Mouse (Mus musculus): ENCODE measurements at regions not wholly inside any gene's neighbourhood (a gene's known extent, or its start where the extent isn't known, plus 50 kb on each side); places are given as distances from the start of the nearest gene placed in this dataset.
A peak's percentile ranks its signal among the peaks of the same experiment; 100 is the strongest.

DNA sequence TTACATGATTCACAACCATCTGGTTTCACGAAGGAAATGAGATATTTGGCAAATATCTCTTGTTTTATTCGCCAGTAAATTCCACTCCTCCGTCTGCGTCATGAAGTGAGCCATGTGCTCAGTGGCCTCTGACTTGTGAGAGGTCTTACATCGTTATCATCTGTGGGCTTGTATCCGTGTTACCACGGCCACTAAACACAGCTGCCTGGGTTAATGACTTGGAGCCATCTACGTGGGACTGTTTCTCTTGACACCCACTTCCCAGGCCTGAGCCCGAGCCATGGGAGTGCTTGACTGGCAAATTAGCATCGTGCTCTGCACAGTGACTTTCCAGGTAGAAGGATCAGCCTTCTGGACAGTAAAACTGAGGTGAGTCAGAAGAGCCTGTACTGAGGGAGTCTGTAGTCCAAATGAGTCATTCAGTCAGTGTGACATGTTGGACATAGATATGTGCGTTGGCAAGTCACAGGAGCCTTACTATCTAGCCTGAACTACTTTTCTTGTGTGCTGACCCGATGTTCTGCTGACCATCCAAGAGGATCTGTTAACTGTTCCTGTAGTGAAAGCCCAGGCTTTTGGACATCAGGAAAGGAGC is 137.7 kb downstream of the Tmx1 start:
- no peak for DNase-seq

DNA sequence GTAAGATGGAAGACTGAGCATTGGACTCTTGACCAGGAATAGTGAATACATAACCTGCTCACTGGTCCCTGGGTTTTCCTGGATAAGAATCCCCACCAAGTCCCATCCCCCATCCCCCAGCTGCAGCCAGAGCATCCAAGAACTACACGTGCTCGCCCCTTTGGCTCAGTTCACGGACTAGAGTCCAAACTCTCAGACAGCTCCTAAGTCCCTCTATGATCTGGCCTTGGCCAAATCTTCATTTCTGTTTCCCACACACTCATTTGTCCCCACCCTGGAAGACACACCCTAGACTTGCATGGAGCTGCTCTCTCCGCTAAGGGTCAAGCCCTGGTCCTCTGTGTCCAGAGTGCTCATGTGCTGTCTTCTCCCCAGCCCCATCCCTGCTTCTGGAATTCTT is 139.9 kb downstream of the Tmx1 start:
- no peak for DNase-seq

DNA sequence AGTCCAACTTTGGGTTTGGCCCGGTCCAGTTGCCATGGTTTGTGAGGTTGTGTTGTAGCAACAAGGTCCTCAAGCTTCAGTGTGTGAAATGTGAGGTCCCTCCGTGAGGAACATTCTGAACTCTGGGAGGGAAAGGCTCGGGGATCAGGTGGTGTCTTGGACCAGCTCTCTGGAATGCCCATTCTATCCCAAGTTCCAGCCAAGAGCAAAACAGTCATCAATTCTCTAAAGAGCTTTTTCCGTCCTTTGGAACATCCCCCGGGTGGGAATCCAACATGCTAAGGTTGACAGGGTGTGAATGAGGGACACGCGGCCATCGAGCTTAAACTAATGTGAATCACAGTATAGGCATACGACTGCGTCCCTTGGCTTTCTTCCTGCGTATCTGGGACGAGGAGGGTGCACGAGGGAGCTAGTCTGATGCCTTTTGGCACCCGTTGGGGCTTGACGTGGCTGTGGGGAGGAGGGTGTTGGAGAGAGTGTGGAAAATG is 145.4 kb downstream of the Tmx1 start:
- peak; percentile 29 to 66 for DNase-seq

DNA sequence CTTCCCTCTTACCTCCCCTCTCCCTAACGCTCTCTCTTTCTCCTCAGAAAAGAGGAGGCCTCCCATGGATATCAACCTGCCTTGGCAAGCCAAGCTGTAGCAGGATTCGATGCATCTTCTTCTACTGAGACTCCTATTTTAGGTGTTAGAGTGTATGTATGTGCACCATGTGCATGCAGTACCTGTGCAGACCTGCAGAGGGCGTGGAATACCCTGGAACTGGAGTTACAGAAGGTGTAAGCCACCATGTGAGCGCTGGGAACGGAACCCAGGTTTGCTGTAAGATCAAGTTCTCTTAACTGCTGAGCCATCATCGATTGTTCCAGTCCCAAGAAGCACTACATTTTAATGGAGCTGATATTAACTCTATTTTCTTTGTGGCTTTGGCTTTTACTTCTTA is 146.8 kb downstream of the Tmx1 start:
- no peak for DNase-seq

DNA sequence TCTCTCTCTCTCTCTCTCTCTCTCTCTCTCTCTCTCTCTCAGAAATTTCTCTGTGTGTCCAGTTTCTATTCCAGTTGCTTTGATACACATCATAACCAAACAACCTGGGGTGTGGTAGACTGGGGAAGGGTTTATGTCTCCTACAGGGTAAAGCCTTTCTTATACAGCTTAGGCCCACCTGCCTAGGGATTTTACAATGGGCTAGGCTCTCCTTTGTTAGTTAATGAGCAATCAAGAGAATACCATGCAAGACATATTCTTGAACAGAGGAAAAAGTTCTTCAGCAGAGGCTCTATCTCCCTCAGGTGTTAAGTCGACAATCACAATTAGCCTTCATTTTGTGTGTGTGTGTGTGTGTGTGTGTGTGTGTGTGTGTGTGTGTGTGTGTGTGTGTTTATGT is 151.0 kb downstream of the Tmx1 start:
- no peak for DNase-seq

DNA sequence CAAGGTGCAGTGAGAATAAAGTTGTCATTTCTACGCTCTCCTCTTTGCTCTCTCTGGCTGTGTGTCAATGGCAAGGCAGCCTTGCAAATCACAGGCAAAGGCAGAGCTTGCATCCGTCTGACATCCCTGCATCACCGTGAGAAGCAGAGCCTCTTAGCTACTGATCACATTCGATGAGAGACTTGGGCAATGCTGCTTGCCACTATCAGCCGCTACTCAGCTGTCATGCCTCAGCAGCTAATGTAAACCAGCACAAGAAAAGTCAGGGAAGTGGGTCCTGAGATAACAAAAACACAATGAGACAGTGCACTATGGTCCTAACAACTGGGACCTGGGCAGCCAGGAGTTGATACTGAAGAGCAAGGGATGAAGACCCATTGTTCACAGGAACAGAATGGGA is 155.8 kb downstream of the Tmx1 start:
- DNase-seq, result no peak

DNA sequence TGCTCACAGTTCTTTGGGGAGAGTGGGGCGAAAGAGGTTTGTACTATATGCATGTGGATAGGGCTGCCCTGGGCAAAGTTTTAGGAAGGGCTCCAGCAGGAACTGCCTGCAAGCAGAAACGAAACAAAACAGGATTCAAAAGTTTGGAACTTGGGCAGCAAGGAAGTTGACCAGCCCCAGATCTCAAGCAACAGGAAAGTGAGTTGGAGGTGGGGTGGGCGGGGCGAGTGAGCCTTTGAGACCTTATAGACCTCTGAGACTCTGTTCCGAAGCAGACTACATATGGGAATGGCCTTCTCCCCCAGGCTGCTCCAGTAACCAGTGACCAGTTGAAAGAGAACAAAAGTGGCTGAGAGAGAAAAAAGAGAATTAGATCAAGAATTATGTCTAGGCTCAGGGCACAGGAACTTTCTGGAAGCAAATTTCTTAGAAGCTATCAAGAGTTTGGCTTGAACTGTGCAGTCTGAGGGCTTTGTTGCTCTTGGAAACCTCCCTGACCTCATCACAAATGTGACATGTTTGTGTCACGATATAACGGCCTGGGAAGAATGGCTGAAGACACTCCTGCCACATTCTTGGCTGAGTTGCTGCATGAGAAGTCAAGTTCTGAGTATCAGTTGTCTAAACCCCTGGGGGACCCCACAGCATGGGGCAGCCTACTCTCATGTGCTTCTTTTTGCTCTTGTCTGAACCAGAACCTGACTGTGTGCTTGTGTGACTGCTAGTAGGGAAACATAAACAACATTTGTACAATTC is 156.4 kb downstream of the Tmx1 start:
- DNase-seq, result peak; percentile 30 to 44

DNA sequence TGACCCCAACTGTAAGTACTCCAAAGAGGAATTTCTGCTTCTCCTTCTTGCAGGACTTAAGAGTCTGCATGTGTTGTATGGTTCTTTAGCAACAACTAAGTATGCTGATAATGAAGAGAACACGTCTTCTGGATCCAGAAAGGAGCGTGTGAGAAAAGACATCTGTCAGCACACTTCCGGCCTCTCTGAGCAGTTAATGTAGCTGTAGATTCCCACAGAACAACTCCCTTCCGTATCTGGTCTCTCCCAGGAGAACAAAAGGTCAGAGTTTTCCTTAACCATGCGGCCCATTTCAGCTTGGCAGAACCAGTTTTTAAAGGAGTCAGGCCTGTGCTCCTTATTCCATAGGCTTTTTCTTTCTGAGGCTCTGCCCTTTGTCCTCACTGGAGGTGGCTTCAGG is 159.0 kb downstream of the Tmx1 start:
- DNase-seq, result peak; percentile 40 to 63

DNA sequence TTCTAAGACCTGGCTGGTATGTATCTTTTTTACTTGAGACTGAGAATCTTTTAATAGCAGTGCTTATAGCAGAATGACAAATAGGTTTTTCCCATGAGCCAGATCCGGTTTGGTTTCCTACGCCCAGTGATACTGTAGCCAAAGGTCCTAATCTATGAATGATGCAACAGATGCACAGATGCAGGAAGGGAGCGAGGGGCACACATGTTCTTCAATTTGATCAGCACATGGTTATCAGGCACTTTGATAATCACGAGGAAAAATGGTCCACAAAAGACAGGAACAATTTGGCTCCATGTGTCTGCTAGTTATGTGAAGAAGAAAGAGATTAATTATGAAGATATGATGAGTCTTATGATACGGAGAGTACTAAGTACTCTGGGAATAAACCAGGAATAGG is 160.3 kb downstream of the Tmx1 start:
- no peak for DNase-seq

DNA sequence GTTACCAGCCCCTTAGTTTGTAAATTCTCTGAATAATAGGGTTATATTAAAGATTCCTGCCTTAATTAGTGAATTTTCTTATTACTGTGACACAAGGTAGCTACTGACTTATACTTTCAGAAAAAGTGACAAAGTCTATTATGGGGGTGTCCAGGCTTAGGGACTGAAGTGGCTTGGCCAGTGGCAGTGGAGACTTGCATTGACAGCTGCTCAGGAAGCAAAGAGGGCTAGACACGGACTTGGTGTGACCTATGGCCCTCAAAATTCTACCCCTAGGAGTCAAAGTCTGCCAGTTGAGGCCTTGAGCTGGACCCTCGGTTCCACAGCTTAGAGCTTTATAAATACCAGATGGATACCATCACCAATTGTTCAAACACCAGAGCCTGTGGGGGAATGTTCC is 161.2 kb downstream of the Tmx1 start:
- DNase-seq, result no peak

DNA sequence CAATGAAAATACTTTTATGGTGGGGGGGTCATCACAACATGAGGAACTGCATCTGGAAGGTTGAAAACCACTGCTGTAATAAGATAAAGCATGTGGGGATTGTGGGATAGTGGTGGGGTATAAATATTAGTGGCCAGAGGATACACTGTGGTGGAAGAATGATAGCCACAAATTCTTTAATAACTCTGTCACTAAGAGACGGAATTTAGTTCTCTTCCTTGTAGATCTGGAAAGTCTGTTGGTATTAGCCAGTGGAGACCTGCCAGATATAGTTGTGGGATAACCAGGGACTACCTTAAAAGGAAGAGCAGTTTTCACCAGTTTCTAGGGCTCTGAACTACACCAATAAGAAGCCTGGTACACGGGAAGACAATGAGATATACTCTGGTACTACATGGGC is 161.8 kb downstream of the Tmx1 start:
- DNase-seq, result no peak

DNA sequence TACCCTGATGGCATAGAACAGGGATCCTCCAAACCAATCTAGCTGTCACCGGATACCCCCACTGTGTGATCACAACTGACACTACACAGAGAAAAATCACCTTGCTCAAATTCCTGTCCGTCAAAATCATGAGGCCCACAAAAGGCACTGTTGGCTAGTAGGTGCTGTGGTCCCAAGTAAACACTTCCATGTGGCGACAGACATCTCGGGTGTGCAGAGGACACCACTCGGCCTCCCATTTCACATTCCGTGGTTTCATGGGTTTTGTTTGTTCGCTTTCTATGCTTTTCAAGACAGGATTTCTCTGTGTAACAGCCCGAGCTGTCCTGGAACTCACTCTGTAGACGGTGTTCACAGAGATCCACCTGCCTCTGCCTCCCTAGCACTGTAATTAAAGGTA is 162.2 kb downstream of the Tmx1 start:
- no peak for DNase-seq

DNA sequence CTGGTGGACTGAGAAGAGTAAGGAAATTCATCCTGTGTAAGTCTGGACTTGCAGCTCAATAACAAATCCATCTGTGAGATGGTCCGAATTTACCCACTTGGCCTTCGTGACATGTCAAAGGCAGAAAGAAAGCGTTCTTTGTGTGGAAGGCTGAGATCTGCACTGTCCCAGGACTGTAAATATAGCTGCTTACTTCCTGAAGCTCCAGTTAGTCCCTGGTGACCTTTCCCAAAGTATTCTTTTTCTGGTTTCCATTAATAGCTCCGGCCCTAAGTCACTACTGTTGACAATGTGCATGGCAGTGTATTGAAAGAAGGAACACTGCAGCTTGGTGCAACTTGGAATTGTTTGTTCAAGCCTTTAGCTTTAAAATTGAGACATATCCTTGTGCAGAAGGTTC is 163.2 kb downstream of the Tmx1 start:
- no peak for DNase-seq

DNA sequence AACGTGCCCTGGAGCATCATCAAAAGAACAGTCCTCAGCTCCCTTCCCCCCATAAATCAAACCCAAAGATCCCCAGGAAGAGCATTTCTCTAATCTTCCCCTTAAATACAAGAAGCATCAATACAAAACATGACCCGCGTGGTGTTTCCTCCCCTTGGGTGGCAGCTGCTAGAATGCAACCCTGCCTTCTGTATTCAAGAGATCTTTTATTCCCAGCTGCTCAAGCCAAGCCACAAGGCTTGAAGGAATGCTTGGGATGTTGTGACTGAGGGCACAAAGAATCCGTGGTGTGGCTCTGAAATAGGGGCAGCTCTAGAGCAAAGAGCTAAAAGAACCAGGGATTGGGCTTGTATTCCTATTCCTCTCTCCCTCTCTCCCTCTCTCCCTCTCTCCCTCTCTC is 163.6 kb downstream of the Tmx1 start:
- DNase-seq, result no peak

DNA sequence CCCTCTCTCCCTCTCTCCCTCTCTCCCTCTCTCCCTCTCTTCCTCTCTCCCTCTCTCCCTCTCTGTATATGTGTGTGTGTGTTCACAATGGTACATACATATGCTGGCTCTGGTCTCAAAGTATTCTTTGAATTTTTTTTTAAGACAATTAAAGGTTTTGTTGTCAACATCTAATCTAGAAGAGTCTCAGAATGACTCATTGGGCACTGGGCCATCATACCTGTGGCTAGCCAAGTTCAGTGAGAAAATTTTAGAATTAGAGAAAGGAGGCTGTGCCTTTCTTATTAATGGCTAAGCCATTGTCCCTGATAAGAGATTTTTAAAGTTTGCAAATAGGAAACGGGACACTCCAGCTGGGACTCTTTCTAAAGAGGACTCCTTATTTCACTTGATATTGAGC is 164.1 kb downstream of the Tmx1 start:
- peak in 1 of 2 experiments; percentile 38 for DNase-seq

DNA sequence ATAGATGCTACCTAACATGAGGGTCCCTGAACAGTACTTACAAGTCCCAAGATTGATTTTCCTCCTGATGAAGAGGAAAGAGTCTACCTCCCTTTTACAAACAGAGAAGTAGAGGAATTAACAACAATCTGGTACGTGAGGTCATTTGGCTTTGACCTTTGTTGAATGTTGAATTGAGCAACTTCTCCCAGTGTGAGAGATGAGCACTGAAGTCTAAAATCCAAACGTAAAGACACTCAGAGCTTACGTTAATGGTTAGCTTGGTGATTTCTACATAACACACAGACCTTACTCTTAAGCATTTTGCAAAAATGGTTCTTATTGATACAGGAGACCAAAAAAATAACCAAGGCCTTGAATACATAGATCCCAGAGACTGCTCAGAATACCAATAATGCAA is 165.1 kb downstream of the Tmx1 start:
- no peak for DNase-seq

DNA sequence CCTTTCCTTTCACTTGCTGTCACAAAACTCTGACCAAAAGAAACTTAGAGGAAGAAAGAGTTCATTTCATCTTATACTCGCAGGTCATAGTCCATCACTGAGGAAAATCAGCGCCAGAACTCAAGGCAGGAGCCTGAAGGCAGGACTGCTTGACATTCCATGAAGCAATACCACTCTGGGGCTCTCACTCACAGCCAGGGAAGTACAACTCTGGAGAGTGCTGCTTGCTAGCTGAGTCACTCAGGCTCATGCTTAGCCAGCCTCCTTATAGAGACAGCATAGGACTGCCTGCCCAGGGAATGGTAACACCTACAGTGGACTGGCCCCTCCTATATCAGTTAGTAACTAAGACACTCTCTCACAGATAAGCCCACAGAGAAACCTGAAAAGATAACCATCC is 166.5 kb downstream of the Tmx1 start:
- DNase-seq, result no peak

DNA sequence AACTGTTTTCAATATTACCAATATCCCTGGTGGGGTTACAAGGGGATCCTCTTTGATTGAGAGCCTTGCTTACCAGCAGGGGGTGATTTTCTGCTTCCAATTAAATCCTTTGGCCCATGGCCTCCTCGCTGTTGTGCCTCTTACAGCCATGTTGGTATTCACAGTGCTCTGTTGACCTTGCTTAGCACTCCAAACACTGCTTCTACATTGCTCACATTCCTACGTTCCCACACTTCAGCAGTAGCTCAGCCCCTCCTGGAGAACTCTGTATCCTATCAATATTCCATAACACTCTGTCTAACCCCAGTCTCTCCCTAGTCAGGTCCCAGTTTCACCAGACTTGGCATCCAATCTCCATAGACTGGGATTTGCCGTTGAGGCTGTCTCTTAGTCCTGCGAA is 169.1 kb downstream of the Tmx1 start:
- no peak for DNase-seq

DNA sequence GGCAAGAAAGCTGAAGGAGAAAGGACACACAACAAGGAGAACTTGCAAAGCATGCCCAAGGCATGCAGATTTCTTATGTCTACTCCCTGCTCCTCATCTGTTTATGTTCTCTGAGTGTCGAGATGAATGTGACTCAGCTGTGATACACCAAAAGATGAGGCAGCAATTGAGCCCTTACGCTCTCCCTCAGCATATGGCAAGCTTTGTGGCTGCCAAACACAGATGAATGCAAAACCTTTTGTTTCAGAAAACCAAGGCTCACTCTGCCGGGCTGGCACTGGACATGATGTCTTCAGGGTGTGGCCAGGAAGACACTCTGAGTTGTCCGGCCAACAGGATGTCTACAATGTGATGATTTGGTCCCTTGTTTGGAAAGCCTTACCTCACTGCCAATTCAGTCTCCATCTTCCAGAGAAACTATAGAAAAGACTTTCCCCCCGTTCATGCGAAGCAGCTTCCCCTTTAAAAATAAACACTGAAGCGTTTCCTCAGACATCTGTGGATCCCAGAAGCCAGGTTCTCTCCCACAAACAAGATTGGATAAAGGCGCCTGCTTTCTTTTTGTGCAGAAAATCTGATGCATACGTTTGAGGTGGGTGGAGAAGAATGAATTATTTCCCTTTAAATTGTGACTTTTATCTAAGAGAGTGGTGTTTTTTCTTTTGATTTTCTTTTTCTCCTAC is 171.5 kb downstream of the Tmx1 start:
- DNase-seq, result peak; percentile 34 to 62

DNA sequence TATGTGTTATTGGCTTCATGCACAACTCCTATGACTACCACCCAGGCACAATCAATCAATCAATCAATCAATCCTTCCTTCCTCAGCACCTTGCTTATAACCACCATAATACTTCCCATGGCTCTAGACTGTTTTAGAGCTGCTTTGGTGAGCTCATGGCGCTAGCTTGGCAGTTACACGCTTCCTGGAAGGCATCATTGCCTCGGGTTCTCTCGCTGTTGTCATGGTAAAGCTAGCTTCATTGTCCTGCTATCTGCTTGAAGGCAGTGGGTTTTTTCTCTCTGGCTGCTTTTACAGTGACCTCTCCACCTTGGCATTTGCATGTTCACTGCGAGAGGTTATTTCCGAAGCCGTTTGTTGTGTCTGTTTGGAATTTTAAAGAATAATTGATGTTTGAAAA is 174.7 kb downstream of the Tmx1 start:
- DNase-seq, result no peak

DNA sequence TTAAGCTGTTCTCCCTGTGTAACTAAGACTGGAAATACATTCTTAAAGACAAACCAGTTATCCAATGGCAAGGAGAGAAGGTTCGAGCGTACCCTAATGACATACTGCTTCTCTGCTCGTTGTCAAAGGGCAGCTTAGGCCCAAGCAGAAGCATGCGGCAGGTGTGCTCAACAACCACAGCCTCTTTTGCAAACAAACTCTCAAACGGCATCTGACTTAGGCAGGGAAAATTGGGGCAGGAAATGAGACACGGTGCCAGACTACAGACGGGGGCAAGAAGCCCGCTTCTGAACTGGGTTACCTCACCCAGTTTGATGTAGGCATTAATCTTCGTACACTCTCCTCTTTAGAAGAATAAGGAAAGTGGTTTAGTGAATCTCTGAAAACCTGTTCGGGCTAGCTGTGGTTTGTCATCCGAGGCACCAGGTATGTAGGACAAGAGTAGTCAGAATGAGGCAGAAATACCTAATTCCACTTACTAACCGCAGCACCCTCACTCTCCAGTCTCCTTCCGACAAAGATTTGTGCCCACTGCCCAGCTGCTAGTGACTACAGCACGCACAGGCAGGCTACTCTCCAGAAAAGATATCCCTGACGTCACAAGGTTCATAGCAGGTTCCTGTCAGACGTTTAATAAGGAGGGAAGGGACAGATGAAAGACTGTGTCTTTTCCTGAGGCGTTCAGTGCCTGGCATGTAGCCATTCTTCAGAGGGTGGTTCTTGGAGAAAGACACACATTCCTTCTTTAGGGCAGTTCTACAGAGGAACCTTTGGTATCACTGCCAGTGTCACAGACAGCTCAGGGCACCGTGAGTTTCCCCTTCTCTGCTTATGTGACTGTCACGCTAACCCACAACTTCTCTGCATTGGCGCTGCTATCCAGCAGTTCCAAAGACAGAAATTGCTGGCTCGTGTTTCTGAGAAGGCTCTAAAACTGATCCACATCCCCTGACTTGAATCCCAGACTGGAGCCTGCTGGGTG is 175.8 kb downstream of the Tmx1 start:
- DNase-seq, result peak in 1 of 2 experiments; percentile 24

DNA sequence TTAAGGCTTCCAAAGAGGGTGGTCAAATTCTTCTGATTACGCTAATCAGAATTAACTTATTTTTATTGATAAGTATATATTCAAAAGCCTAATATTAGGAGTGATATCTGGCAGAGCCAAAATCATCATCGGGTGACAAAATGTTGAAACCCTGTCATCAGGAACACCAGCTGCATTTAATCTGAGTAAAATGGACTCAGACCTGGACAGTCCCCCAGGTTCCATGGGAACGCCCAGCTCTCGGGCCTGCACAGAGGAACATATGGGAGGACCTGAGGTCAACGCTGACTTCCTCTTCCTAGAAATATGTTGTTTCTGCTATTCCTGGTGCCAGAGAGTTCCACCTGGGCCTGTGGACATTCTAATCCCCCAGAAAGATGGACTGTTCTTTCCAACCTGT is 176.5 kb downstream of the Tmx1 start:
- DNase-seq, result peak in 1 of 2 experiments; percentile 2

DNA sequence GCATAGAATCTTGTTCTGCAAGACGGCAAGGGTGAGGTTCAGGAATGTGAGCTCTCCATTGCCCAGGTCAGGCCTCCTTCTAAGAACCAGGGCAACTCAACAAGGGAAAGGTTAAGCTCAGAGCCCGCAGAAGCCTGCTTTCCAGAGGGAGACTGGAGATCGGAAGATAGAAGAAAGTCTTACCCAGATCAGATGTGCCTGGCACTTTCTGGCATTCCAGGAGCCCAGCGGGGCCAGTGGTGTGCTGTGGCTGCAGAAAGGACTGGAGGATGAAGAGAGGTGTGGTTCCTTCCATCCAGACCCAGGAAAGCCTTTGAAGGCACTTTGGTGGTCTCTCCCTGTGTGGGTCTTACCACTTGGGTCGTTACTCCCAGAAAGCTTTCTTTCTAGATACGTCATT is 178.4 kb downstream of the Tmx1 start:
- peak in 1 of 2 experiments; percentile 3 for DNase-seq

Data from lung, postnatal 4 days (tissue).